ENCODE assay signal across 9 mouse cellular contexts in genomic region chr8:124794486-124794780, GRCm38 (mm10). TPM values are rescaled to one million over a fixed set of nuclear protein-coding genes. Genes with fewer than 3 reads are reported as not detected.
DNase-seq lines count a peak whose midpoint lies in the region; ATAC-seq and TF ChIP-seq lines count a peak whose summit lies in the region.
"Had no signal": no experiment of that assay in that cellular context is flagged by ENCODE, and none has a peak within 500 bp of the region (broad histone marks: within the 10 kb centered on the region; RNA-seq: fewer than 3 reads in every experiment).

No protein-coding gene starts in this region.

- H3K27ac ChIP-seq in kidney, embryonic 14.5 days (ENCODE audit: low read depth, low read length), result no peak overlapping the region
- H3K27ac ChIP-seq in midbrain, postnatal 0 days (ENCODE audit: low read depth, low read length), result peak overlapping the region; percentile 97

- H3K4me1 ChIP-seq in kidney, embryonic 14.5 days (ENCODE audit: control insufficient read depth, insufficient read depth, low read length), result peaks cover 20% of the 10 kb centered on the region
- H3K4me1 ChIP-seq in midbrain, postnatal 0 days (ENCODE audit: insufficient read depth, low read length), result peaks cover 23% of the 10 kb centered on the region; the same call in 1 of the 2 replicates

- H3K36me3 ChIP-seq in kidney, embryonic 14.5 days (ENCODE audit: control insufficient read depth, insufficient read depth, low read length), result no peaks in the 10 kb centered on the region
- H3K36me3 ChIP-seq in midbrain, postnatal 0 days (ENCODE audit: insufficient read depth, low read length), result no peaks in the 10 kb centered on the region

- intact Hi-C loops in gastrocnemius, postnatal 14 days (cut with DNase I; ENCODE audit: low total_unique reads), result no loop called here

- under 1% methylated on average over 25 of the region's 25 CpGs for WGBS in kidney, embryonic 14.5 days
- WGBS in midbrain, postnatal 0 days, result under 1% methylated on average over 25 of the region's 25 CpGs

- H3K4me3 ChIP-seq in kidney, embryonic 14.5 days (ENCODE audit: low read length), result peak overlapping the region; percentile 60
- H3K4me3 ChIP-seq in midbrain, postnatal 0 days (ENCODE audit: low read depth, low read length), result peak overlapping the region; percentile 78

- no peak overlapping the region for H3K9ac ChIP-seq in kidney, embryonic 14.5 days (ENCODE audit: low read depth, low read length)
- peak overlapping the region; percentile 92 for H3K9ac ChIP-seq in midbrain, postnatal 0 days (replicated peaks; ENCODE audit: low read length, poor library complexity, severe bottlenecking)

- H3K27me3 ChIP-seq in kidney, embryonic 14.5 days (ENCODE audit: control insufficient read depth, insufficient read depth, low read length), result peaks cover 60% of the 10 kb centered on the region
- 0 out of 2 replicates have a peak, but pooled peaks cover 3% of the 10 kb centered on the region for H3K27me3 ChIP-seq in midbrain, postnatal 0 days (ENCODE audit: insufficient read depth, low read length)

- no peak for ATAC-seq in kidney, embryonic 14.5 days (ENCODE audit: low FRiP score, low TSS enrichment)
- peak; percentile 33 for ATAC-seq in midbrain, postnatal 0 days (ENCODE audit: low FRiP score)

- no peaks in the 10 kb centered on the region for H3K9me3 ChIP-seq in kidney, embryonic 14.5 days (ENCODE audit: control insufficient read depth, low read length)
- no peaks in the 10 kb centered on the region for H3K9me3 ChIP-seq in midbrain, postnatal 0 days (ENCODE audit: low read length)

- peak; percentile 68 for TF ChIP-seq CTCF in midbrain, postnatal 0 days (IDR thresholded peaks at IDR 0.05)

- DNase-seq in gastrocnemius, postnatal 14 days, result peak; percentile 22
- DNase-seq in gastrocnemius, adult 18-20 months (ENCODE audit: low spot score), result no peak
- peak; percentile 86 for DNase-seq in cerebellum, adult 9-11 months
- DNase-seq in frontal cortex, postnatal 14 days (ENCODE audit: low spot score in 2 of 2), result peak; percentile 75 to 78
- DNase-seq in liver, result peak; percentile 38
- DNase-seq in midbrain, postnatal 0 days (ENCODE audit: low spot score), result peak; percentile 73
- DNase-seq in telencephalon, adult 2 months (ENCODE audit: low read depth, low spot score), result peak; percentile 29

- peak overlapping the region; percentile 100 for H3K4me2 ChIP-seq in kidney, embryonic 14.5 days (replicated peaks; ENCODE audit: low read depth, low read length)
- H3K4me2 ChIP-seq in midbrain, postnatal 0 days (ENCODE audit: low read depth, low read length, poor library complexity, severe bottlenecking), result peak overlapping the region; percentile 82

RNA-seq across cellular contexts. Expression of gene Trim67, which starts 1.5 kb away (rescaled TPM):
- under 1 TPM; 0.07 to 0.18 TPM for total RNA-seq in gastrocnemius, postnatal 14 days (2021)
- under 1 TPM; 0.05 to 0.21 TPM for total RNA-seq in gastrocnemius, adult 18-20 months (2021)
- polyA plus RNA-seq in kidney, embryonic 14.5 days (2014; fragmentation: Nextera tagmentation; extraction: Ambion mirVana), result 0.03 TPM in 1 of 2 replicates, not detected in the other
- 87.1 and 104 TPM in 2 replicates for total RNA-seq in midbrain, postnatal 0 days (2014; rRNA removed)
- polyA plus RNA-seq in midbrain, postnatal 0 days (2015; fragmentation: Nextera tagmentation; extraction: Ambion mirVana), result 22.0 and 25.6 TPM in 2 replicates
- polyA plus RNA-seq: C2C12 had no signal

RNA-seq across cellular contexts. Expression of gene Fam89a, which starts 42.8 kb away (rescaled TPM):
- under 1 TPM; 0.66 to 1.00 TPM for total RNA-seq in gastrocnemius, postnatal 14 days (2021)
- 1 to 10 TPM in 1 of 2 experiments, under 1 TPM in 1; 0.62 to 1.5 TPM for total RNA-seq in gastrocnemius, adult 18-20 months (2021)
- polyA plus RNA-seq in kidney, embryonic 14.5 days (2014; fragmentation: Nextera tagmentation; extraction: Ambion mirVana), result 6.2 and 6.8 TPM in 2 replicates
- total RNA-seq in midbrain, postnatal 0 days (2014; rRNA removed), result 1.2 TPM in 1 of 2 replicates, not detected in the other
- 0.25 and 0.26 TPM in 2 replicates for polyA plus RNA-seq in midbrain, postnatal 0 days (2015; fragmentation: Nextera tagmentation; extraction: Ambion mirVana)

Comparison
In these comparisons a context has a peak if more than half of its experiments do, and no peak if none do; other contexts are left out.
1. RNA of gene Trim67, which starts 1.5 kb away (total RNA-seq): 87.1 to 104 TPM in midbrain, postnatal 0 days; 0.05 to 0.21 TPM in gastrocnemius, adult 18-20 months and 0.07 to 0.18 TPM in gastrocnemius, postnatal 14 days; every median in the first group is over 10 times any median in the second.